Mouse (Mus musculus): ENCODE measurements around the gene Prr7.

DNA sequence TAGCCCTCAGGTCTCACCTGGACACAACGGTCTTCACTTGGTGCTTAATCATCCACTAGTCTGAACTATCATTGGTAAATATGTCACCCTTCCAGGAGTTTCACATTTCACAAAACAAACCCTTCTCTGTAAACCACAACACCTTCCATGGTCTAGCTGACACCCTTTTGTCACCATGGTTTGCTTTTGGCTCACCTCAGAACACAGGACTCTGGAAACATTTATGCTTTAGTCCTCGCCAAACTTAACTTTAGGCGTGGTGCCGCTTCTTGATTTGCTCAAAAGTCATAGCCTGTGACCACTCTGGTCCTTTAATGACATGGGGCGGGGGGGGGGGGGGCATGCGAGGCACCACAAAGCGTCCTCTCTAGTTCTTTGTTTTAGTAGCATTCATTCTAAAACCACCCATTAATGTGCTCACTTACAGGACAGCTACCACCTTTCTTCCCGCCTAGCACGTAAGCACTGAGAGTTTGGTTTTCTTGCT lies 20.2 kb upstream of the Prr7 start:
- TF ChIP-seq CTCF (conservative IDR thresholded peaks at IDR 0.05; ENCODE audit: insufficient read depth, insufficient read length, low read depth, low read length) = no peak
- no peak for TF ChIP-seq POLR2A (IDR thresholded peaks at IDR 0.05; ENCODE audit: low read depth, low read length)
